Comparison of ENCODE assay signal across 10 mouse cellular contexts in genomic region chr2:117303391-117304350, GRCm38 (mm10). TPM values are rescaled to one million over a fixed set of nuclear protein-coding genes. Genes with fewer than 3 reads are reported as not detected.
DNase-seq lines count a peak whose midpoint lies in the region; ATAC-seq lines count a peak whose summit lies in the region.
"Had no signal": no experiment of that assay in that cellular context is flagged by ENCODE, and none has a peak within 500 bp of the region (broad histone marks: within the 10 kb centered on the region; RNA-seq: fewer than 3 reads in every experiment).

No protein-coding gene starts in this region.

- ATAC-seq in activated CD4-positive, CD25-positive, alpha-beta regulatory T cell, adult 4 months, result peak; percentile 66

- DNase-seq in lung, postnatal 10 days, result peak; percentile 15
- DNase-seq in lung, postnatal 14 days, result no peak
- DNase-seq in lung, postnatal 4 days, result peak; percentile 30 to 56
- peak; percentile 91 for DNase-seq in spleen, postnatal 36 days (ENCODE audit: low spot score in 2 of 2)
- no peak for DNase-seq in cerebellum, postnatal 14 days
- DNase-seq in cerebellum, adult 9-10 months, result no peak
- DNase-seq: cerebellum, postnatal 36 days; heart, postnatal 36 days; kidney, adult 2 months had no signal

RNA-seq across cellular contexts. Expression of gene Rasgrp1, which starts 39.1 kb away (rescaled TPM):
- 10 to 100 TPM; 62.0 to 66.3 TPM for polyA plus RNA-seq in activated CD4-positive, CD25-positive, alpha-beta regulatory T cell, adult 4 months (2017; shearing (Covaris generic))

RNA-seq across cellular contexts. Expression of gene Fam98b, which starts 54.1 kb away (rescaled TPM):
- 1 to 10 TPM; 7.8 to 9.5 TPM for polyA plus RNA-seq in activated CD4-positive, CD25-positive, alpha-beta regulatory T cell, adult 4 months (2017; shearing (Covaris generic))

Comparison
In these comparisons a context has a peak if more than half of its experiments do, and no peak if none do; other contexts are left out.
1. DNase-seq: peak in lung, postnatal 10 days (single experiment), lung, postnatal 4 days (2 of 2) and spleen, postnatal 36 days (2 of 2); none in lung, postnatal 14 days (single experiment), cerebellum, postnatal 14 days (0 of 2) and cerebellum, adult 9-10 months (single experiment).